Mouse (Mus musculus): Measurements from ENCODE around the gene A730071L15Rik. TPM values are rescaled to one million over a fixed set of nuclear protein-coding genes. Genes with fewer than 3 reads are reported as not detected.

Gene A730071L15Rik
- polyA plus RNA-seq, 1 experiment from 2014 or later: 0.79 TPM

DNA sequence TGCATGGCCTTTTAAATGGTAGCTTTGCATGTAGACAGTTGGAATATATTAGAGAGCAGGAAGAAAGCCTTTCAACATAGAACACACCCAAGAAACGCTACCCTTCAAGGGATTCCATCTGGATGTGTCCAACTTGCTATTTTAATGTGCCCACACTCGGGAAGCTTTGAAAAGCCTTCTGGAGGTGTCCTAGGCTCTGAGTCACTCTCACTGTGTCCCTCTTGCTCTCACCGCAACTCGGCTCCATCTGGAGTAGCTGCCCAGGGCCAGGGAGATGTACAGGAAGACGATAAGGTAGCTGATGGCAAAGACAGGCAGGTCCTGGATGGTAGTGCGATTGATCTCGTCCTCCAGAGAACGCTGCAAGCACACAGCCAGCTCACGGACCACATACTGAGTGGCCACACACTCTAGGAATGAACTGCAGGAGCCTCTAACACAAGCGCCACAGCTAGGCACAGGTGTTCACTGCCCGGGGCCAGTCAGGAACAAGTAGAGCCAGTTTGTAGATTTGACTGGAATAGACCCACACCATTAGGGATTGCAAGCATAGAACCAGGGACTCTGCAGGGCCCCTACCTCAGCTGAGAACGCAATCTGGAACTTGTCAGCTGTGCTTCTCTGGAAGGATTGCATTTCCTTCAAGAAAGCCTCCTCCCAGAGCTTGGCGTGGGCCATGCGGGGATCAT is 24.9 kb downstream of the A730071L15Rik start:
- H3K4me1 ChIP-seq: no peaks in the 10 kb centered on the region
- no peak overlapping the region for H3K4me3 ChIP-seq
- no peak overlapping the region for H3K27ac ChIP-seq
- 0 out of 2 replicates have a peak, but pooled peaks cover 4% of the 10 kb centered on the region for H3K27me3 ChIP-seq
- no peaks in the 10 kb centered on the region for H3K9me3 ChIP-seq (replicated peaks)
- 83% methylated on average over 14 of the region's 14 CpGs for WGBS
- H3K9ac ChIP-seq: no peak overlapping the region
- H3K36me3 ChIP-seq (ENCODE audit: poor library complexity, severe bottlenecking): no peaks in the 10 kb centered on the region
- no peak for ATAC-seq
- H3K4me2 ChIP-seq: no peak overlapping the region

DNA sequence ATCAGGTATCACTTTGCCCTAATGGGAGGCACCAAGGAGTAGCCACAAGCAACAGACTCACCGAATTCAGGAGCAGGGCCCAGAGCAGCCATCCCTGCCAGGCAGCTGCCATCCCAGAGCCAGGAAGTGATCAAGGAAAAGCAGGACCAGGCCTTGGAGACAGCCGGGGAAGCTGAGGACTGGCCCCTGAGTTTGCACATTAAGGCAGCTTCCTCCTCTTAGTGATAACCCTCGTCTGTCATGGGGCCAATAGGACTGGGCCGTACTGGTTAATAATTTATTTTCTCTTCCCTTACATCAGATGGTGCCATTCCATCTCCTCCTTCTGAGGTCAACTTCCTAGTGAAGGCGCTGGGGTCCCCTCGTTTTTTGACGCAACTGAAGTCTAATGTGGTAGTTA is 30.2 kb downstream of the A730071L15Rik start, which contains the start of gene Npc1l1:
Gene Npc1l1, minus strand, starts transcription at position 132 of the 400 bp plus-strand sequence.
- H3K27me3 ChIP-seq: 0 out of 2 replicates have a peak, but pooled peaks cover 4% of the 10 kb centered on the region
- no peak for ATAC-seq
- no peaks in the 10 kb centered on the region for H3K36me3 ChIP-seq (ENCODE audit: poor library complexity, severe bottlenecking)
- 94% methylated on average over 7 of the region's 7 CpGs for WGBS
- H3K9ac ChIP-seq: no peak within 1 kb of the TSS
- no peaks in the 10 kb centered on the region for H3K4me1 ChIP-seq
- H3K4me2 ChIP-seq: no peak within 1 kb of the TSS
- peaks cover 2% of the 10 kb centered on the region; the same call in 1 of the 2 replicates for H3K9me3 ChIP-seq (replicated peaks)
- no peak within 1 kb of the TSS for H3K4me3 ChIP-seq
- no peak within 1 kb of the TSS for H3K27ac ChIP-seq

DNA sequence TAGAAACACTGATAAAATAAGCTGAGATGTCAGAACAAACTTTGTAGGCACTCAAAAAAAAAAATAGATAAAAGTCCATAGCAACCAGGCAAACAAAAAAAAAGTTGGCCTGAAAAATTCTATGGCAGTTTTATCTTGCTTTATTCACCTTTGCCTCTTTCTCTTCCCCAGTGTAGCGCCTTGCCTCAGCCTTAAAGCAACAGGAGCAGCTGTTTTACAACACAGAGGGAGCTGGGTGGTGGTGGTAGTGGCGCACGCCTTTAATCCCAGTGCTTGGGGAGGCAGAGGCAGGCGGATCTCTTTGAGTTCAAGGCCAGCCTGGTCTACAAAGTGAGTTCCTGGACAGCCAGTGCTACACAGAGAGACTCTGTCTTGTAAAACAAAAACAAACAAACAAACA is 33.2 kb downstream of the A730071L15Rik start:
- no peak for ATAC-seq
- 80% methylated on average over 4 of the region's 4 CpGs for WGBS

DNA sequence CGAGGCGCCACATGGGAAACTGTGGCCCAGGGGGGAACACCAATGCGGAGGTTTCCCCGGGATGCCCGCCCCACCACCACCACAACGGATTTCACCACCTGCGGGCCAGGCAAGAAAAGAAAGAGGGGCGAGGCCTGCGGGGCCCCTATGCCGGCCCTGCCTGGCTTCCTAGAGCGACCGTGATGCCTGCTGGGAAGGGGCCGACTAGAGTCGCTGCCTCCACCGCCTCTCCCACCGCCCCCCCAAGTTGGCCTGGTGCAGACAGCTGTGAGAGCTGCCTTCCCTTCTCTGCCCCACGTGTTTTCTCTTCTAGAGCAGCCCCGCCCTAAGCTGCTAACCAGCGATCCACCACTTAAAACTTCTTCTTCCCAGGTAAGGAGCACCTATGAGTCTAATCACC is 44.9 kb downstream of the A730071L15Rik start:
- Histone ChIP-seq H3K9me3 (replicated peaks) (no peaks in the 10 kb centered on the region), H3K4me1 (no peaks in the 10 kb centered on the region), H3K27me3 (no peaks in the 10 kb centered on the region), H3K36me3 (ENCODE audit: poor library complexity, severe bottlenecking) (no peaks in the 10 kb centered on the region), H3K4me3 (no peak overlapping the region), H3K27ac (no peak overlapping the region), H3K9ac (no peak overlapping the region), H3K4me2 (no peak overlapping the region)
- ATAC-seq: no peak
- 53% methylated on average over 17 of the region's 19 CpGs for WGBS

More for the DNA sequence above, 33.2 kb downstream of the A730071L15Rik start:
- no peak overlapping the region for H3K9ac ChIP-seq
- H3K27ac ChIP-seq: no peak overlapping the region
- H3K4me2 ChIP-seq: no peak overlapping the region
- H3K27me3 ChIP-seq: no peaks in the 10 kb centered on the region
- peaks cover 15% of the 10 kb centered on the region for H3K9me3 ChIP-seq (replicated peaks)
- H3K4me1 ChIP-seq: no peaks in the 10 kb centered on the region
- no peak overlapping the region for H3K4me3 ChIP-seq
- H3K36me3 ChIP-seq (ENCODE audit: poor library complexity, severe bottlenecking): no peaks in the 10 kb centered on the region

Other genes with a start within 250 kb of the A730071L15Rik start
- 4.7 and 5.8 TPM in 2 replicates for gene Gck, start 249.9 kb upstream of the A730071L15Rik start, polyA plus RNA-seq (2015; fragmentation: Nextera tagmentation; extraction: Ambion mirVana)
- 65.3 and 83.1 TPM in 2 replicates for gene Ykt6, start 244.3 kb upstream of the A730071L15Rik start, polyA plus RNA-seq (2015; fragmentation: Nextera tagmentation; extraction: Ambion mirVana)
- gene Camk2b, start 133.7 kb upstream of the A730071L15Rik start, polyA plus RNA-seq (2015; fragmentation: Nextera tagmentation; extraction: Ambion mirVana): 26.1 and 32.8 TPM in 2 replicates
- gene Nudcd3, start 386 bp downstream of the A730071L15Rik start, polyA plus RNA-seq (2015; fragmentation: Nextera tagmentation; extraction: Ambion mirVana): 57.0 and 65.3 TPM in 2 replicates
- gene Npc1l1, start 30.1 kb downstream of the A730071L15Rik start, polyA plus RNA-seq (2015; fragmentation: Nextera tagmentation; extraction: Ambion mirVana): 0.04 and 0.05 TPM in 2 replicates
- 84.2 and 92.6 TPM in 2 replicates for gene Ddx56, start 67.7 kb downstream of the A730071L15Rik start, polyA plus RNA-seq (2015; fragmentation: Nextera tagmentation; extraction: Ambion mirVana)
- 154 and 155 TPM in 2 replicates for gene Tmed4, start 74.8 kb downstream of the A730071L15Rik start, polyA plus RNA-seq (2015; fragmentation: Nextera tagmentation; extraction: Ambion mirVana)
- 71.2 and 85.4 TPM in 2 replicates for gene Ogdh, start 91.6 kb downstream of the A730071L15Rik start, polyA plus RNA-seq (2015; fragmentation: Nextera tagmentation; extraction: Ambion mirVana)
- 29.1 and 31.1 TPM in 2 replicates for gene Zmiz2, start 189.0 kb downstream of the A730071L15Rik start, polyA plus RNA-seq (2015; fragmentation: Nextera tagmentation; extraction: Ambion mirVana)
- 4,373 and 4,619 TPM in 2 replicates for gene Ppia, start 215.4 kb downstream of the A730071L15Rik start, polyA plus RNA-seq (2015; fragmentation: Nextera tagmentation; extraction: Ambion mirVana)
- 942 and 1,061 TPM in 2 replicates for gene H2afv, start 244.4 kb downstream of the A730071L15Rik start, polyA plus RNA-seq (2015; fragmentation: Nextera tagmentation; extraction: Ambion mirVana)